Mouse (Mus musculus) olfactory bulb, adult 2 months (tissue): ENCODE results near the gene Sorbs1. TPM values are rescaled to one million over a fixed set of nuclear protein-coding genes. Genes with fewer than 3 reads are reported as not detected.
A peak's percentile ranks its signal among the peaks of the same experiment; 100 is the strongest.

Source experiments
- H3K27ac ChIP-seq: fragments of 200-500 bp; 2 replicates; pipeline ENCODE4 v1.5.1; 2012; ENCODE audit warnings: low read depth, low read length; ENCODE audit not compliant: insufficient read depth
- H3K4me1 ChIP-seq: fragments of 200-500 bp; 2 replicates; pipeline ENCODE4 v1.6.1; 2012; ENCODE audit warnings: low read length; ENCODE audit not compliant: control insufficient read depth, insufficient read depth
- H3K4me3 ChIP-seq: fragments of 200-500 bp; 2 replicates; pipeline ENCODE4 v1.5.1; 2012; ENCODE audit warnings: mild to moderate bottlenecking, low read depth, low read length, moderate library complexity; ENCODE audit not compliant: insufficient read depth
- CTCF ChIP-seq: fragments of 200-500 bp; IDR thresholded peaks from 2 replicates; pipeline ENCODE4 v1.5.1; 2012; ENCODE audit warnings: low read depth, mild to moderate bottlenecking, low read length, moderate library complexity; ENCODE audit not compliant: insufficient read depth
- POLR2A ChIP-seq: fragments of 200-500 bp; IDR thresholded peaks from 2 replicates; pipeline ENCODE4 v1.6.1; 2012; ENCODE audit warnings: mild to moderate bottlenecking, low read depth, low read length, moderate library complexity; ENCODE audit not compliant: insufficient read depth
- WGBS: fragments of 180-500 bp; shearing (Covaris S2); methylation state at CpG from one replicate; pipeline ENCODE4 v1.1.7; 2018; 5-methylcytosine and 5-hydroxymethylcytosine counted together
- polyA plus RNA-seq: library from polyadenylated mRNA; stranded (reverse); fragments of >200 nt; gene quantifications from 2 replicates; pipeline ENCODE4 v1.2.4, GENCODE M21; 2012; ENCODE audit warnings: low replicate concordance; ENCODE audit not compliant: missing spikeins, insufficient read depth, insufficient read length

Sorbs1 gene
- polyA plus RNA-seq, 1 experiment, result not detected

DNA sequence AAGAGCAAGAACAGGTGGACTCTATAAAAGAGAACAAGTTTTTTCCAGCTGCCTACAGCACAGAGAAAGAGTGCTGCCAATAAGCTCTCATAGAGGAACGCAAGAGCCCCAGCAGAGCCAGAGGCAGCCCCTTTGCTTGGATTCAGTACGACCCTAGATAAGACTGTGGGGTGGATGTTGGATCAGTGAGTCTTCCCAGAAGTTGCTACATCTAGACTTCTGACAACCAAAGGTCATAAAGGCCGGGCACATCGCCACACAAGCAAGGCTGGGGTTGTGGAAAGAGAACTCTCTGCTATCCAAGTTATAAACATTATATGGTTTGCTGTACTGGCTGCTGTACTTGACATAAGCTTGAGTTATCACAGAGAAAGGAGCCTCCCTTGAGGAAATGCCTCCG lies 6.8 kb upstream of the Sorbs1 start:
- no peak overlapping the region for H3K4me3 ChIP-seq
- WGBS, result 94% methylated on average over 5 of the region's 5 CpGs
- TF ChIP-seq POLR2A (no peak), CTCF (no peak)
- no peak overlapping the region for H3K27ac ChIP-seq
- H3K4me1 ChIP-seq, result peaks cover 3% of the 10 kb centered on the region; the same call in 1 of the 2 replicates

DNA sequence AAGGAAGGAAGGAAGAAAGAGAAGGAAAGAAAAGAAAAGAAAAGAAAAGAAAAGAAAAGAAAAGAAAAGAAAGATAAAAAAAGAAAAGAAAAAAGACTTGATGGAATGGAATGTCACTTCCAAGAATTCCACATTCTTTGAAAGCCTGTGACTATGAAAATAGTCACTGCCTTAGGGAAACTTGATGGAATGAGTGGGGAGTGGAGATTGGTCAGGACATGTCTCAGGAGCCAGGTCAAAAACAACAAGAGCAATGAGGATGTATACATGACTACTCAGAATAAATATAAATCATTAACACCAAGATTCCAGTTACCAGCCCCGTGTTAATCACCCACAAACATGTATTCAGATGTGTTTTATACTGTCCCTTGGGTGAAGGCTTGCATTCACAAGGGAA lies 5.1 kb upstream of the Sorbs1 start:
- TF ChIP-seq CTCF (no peak), POLR2A (no peak)
- H3K4me1 ChIP-seq, result no peaks in the 10 kb centered on the region
- no peak overlapping the region for H3K27ac ChIP-seq
- no peak overlapping the region for H3K4me3 ChIP-seq
- WGBS, result 88% methylated on average over 1 of the region's 1 CpGs

DNA sequence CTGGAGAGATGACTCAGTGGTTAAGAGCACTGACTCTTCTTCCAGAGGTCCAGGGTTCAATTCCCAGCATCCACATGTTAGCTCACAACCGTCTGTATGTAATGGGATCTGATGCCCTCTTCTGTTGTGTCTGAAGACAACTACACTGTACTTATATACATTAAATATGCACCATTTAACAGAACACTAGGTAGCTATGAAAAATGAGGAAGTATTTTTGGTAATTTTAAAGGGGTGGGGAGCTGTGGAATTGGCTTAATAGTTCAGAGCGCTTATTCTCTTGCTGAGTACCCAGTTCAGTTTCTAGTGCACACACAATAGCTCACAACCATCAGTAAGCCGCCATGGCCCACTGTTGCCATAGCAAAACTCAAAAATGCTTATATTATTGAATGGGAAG lies 2.0 kb upstream of the Sorbs1 start:
- TF ChIP-seq POLR2A (no peak), CTCF (no peak)
- peaks cover 9% of the 10 kb centered on the region for H3K4me1 ChIP-seq
- H3K27ac ChIP-seq, result no peak overlapping the region
- H3K4me3 ChIP-seq, result no peak overlapping the region
- WGBS, result 97% methylated on average over 3 of the region's 3 CpGs

DNA sequence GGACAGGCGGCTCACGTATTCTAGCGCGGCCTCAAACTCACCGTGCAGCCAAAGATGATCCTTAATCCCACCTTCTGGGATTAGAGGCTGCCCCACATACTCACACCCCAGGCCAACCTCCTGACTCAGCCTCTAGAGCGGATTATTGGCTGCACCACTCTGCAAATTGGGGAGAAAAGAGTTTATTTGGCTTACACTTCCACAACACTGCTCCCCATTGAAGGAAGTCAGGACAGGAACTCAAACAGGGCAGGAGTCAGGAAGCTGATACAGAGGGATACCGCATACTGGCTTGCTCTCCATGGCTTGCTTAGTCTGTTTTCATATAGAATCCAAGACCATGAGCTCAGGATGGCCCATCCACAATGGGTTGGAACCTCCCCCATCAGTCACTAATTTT lies 797 bp upstream of the Sorbs1 start:
- peaks cover 17% of the 10 kb centered on the region for H3K4me1 ChIP-seq
- WGBS, result 72% methylated on average over 7 of the region's 7 CpGs
- no peak overlapping the region for H3K27ac ChIP-seq
- TF ChIP-seq CTCF, result no peak
- TF ChIP-seq POLR2A, result no peak
- H3K4me3 ChIP-seq, result no peak overlapping the region

DNA sequence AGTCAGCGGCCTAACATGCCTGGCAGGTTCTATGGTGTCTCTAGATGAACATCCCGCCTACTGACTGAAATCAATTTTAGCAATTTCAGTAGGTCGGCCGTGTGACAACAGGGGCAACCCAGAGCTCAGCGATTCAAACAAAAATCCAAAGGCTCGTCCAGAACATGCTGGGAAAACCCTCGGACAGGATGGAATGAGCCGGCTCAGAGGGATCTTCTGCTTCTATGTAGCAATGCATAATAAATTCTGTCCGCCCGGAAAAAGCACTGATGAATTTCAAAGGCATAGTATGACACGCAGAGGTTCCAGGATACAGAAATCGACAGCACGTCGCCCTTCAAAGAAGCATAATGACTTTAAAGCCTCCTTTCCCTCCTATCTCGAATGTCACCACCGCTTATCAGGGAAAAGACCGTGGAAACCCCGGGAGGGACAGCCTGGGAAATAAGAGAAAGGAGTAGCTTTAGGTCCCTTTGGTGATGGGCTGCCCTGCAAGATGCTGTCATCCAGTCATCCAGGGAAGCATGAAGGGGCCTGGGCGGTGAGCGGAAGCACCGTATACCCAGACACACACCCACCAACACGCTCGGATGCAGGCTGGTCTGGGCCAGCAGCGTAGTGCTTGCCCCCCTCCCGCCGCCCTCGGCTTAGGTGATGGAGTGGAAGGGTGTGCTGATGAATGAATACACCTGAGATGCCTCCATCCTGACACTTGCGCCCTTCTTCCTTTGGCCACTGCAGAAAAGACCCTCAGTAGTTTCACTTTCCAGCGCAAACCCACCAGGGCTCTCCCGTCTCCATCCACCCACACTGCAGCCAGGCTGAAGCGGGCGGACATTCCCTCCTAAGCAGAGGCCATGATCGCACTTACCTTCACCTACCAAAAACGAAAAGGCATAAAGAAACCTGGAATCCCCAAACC lies 818 bp downstream of the Sorbs1 start:
- no peak for TF ChIP-seq CTCF
- no peak for TF ChIP-seq POLR2A

GRCm38 (mm10) chr19:40511679-40512309 lies 1.8 kb downstream of the Sorbs1 start:
- 16% methylated on average over 5 of the region's 5 CpGs for WGBS

More for the DNA sequence above, 818 bp downstream of the Sorbs1 start:
- Histone ChIP-seq H3K27ac (peak overlapping the region; percentile 63), H3K4me1 (peaks cover 17% of the 10 kb centered on the region), H3K4me3 (peak overlapping the region; percentile 79)
- WGBS, result 1% methylated on average over 34 of the region's 34 CpGs

GRCm38 (mm10) chr19:40511100-40511439 lies 2.5 kb downstream of the Sorbs1 start:
- peak overlapping the region; percentile 14 for H3K27ac ChIP-seq
- peaks cover 19% of the 10 kb centered on the region for H3K4me1 ChIP-seq
- WGBS, result 41% methylated on average over 8 of the region's 8 CpGs
- H3K4me3 ChIP-seq, result peak overlapping the region; percentile 25
- no peak for TF ChIP-seq CTCF
- no peak for TF ChIP-seq POLR2A

More at GRCm38 (mm10) chr19:40511679-40512309, 1.8 kb downstream of the Sorbs1 start:
- Histone ChIP-seq H3K27ac (peak overlapping the region; percentile 14; the same call in 1 of the 2 replicates), H3K4me3 (peak overlapping the region; percentile 79), H3K4me1 (peaks cover 19% of the 10 kb centered on the region)
- TF ChIP-seq POLR2A, result no peak
- no peak for TF ChIP-seq CTCF

- H3K27ac ChIP-seq, result peak overlapping the region; percentile 14
- H3K4me3 ChIP-seq, result peak overlapping the region; percentile 25
- TF ChIP-seq POLR2A (no peak), CTCF (no peak)
- 57% methylated on average over 13 of the region's 13 CpGs for WGBS
- peaks cover 19% of the 10 kb centered on the region for H3K4me1 ChIP-seq
Measured at GRCm38 (mm10) chr19:40510387-40511099, 3.0 kb downstream of the Sorbs1 start.

DNA sequence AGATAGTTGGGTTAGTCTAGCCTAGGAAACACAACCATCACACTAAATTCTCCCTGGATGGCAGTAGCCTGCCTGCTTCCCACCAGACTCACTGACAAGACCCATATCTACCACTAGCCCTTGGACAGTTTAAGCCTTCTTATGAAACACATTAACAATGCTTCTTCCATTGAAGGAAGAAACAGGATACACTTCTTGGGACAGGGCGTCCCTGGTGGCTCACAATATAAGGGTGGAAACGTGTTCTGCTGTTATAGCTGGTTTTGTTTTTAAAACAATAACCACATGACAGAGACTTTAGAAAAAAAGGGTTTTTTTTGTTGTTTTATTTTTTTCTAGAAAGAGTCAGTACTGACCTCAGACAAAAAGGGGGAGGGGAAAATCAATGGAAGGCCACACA lies 4.3 kb downstream of the Sorbs1 start:
- TF ChIP-seq CTCF (no peak), POLR2A (no peak)
- no peak overlapping the region for H3K27ac ChIP-seq
- peaks cover 22% of the 10 kb centered on the region for H3K4me1 ChIP-seq
- no peak overlapping the region for H3K4me3 ChIP-seq
- 81% methylated on average over 2 of the region's 2 CpGs for WGBS
